Mouse (Mus musculus): ENCODE results near the gene Ndufv1. TPM values are rescaled to one million over a fixed set of nuclear protein-coding genes. Genes with fewer than 3 reads are reported as not detected.
A peak's percentile ranks its signal among the peaks of the same experiment; 100 is the strongest.
"Not testable (repeated sequence)": the region's sequence is repeated elsewhere in the genome, so short reads cannot be mapped to it uniquely, and the experiment has no call there.

Ndufv1 gene
- polyA plus RNA-seq (2012; rRNA removed): 152 and 170 TPM in 2 replicates

DNA sequence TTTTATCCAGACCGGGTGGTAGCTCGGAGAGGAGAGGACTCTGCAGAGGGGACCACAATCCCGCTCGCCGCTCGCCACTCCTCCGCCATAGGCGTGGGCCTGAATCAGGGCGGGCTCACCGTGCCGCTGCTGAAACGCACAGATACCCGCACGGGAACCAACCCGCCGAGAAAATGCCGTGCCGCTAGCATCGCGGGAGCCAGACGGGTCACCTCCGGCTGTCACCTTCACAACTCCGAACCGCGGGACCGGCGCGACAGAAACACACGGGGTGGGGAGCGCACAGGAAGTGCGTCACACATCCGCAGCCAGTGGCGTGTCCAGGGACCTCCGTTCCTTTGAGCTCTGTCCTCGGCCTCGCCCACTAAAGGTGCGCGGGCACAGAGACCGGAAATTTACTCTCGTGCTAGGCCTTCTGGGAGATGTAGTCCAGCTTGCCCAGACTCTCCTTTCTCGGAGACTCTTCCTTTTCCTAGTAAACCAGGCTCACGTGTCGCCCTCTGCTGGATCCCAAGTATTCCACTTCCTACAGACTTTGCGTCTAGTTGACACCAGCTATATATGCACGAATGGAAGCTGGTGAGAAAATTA lies at the start of gene Ndufv1:
TSS of gene Ndufv1 (minus strand) at position 375 of the 591 bp plus-strand sequence.
- H3K27me3 ChIP-seq (ENCODE audit: control insufficient read depth, insufficient read depth, low read length): no peaks in the 10 kb centered on the region
- H3K36me3 ChIP-seq (ENCODE audit: control insufficient read depth, insufficient read depth, low read length): peaks cover 12% of the 10 kb centered on the region
- peak within 1 kb of the TSS; percentile 60 for H3K4me3 ChIP-seq (ENCODE audit: control insufficient read depth, insufficient read depth, low read length)
- no peak within 1 kb of the TSS for H3K27ac ChIP-seq (ENCODE audit: control insufficient read depth, insufficient read depth, low read length)
- peak; percentile 94 for DNase-seq
- WGBS: under 1% methylated on average over 45 of the region's 45 CpGs
- peaks cover 7% of the 10 kb centered on the region for H3K4me1 ChIP-seq (replicated peaks; ENCODE audit: control insufficient read depth, insufficient read depth, low read length)
- TF ChIP-seq CTCF (IDR thresholded peaks at IDR 0.05; ENCODE audit: borderline replicate concordance, control insufficient read depth, extremely low read depth, insufficient read depth, low read length, poor library complexity) (peak; percentile 44; the same call in 1 of the 2 replicates), POLR2A (IDR thresholded peaks at IDR 0.05; ENCODE audit: control insufficient read depth, extremely low read depth, insufficient read depth, low read length, poor library complexity) (peak; percentile 73)

DNA sequence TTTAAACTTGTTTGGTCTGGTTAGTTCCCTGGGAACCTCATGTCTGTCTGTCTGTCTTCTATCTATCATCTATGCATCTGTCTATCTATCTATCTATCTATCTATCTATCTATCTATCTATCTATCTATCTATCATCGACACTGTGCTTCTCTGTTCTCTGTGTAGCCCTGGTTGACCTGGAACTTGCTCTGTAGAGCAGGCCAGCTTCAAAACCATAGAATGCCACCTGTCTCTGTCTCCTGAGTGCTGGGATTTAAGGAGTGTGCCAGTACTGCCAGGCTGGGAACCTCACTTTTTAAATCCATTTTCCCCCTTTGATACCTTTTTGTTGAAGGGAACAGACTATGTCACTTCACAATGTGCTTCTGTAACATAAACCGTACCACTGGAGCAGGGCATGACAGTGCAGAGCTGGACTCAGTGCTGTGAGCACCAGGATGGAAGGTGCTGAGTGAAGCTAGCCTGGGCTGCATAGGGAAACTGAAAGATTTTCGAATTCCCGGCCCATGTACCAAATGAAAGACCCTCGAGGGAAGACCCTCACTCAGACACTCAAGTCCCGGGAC lies 48.4 kb upstream of the Ndufv1 start:
- Histone ChIP-seq H3K4me1 (replicated peaks; ENCODE audit: control insufficient read depth, insufficient read depth, low read length) (peaks cover 27% of the 10 kb centered on the region), H3K4me3 (ENCODE audit: control insufficient read depth, insufficient read depth, low read length) (no peak overlapping the region), H3K27ac (ENCODE audit: control insufficient read depth, insufficient read depth, low read length) (peak overlapping the region; percentile 41; the same call in 1 of the 2 replicates), H3K27me3 (ENCODE audit: control insufficient read depth, insufficient read depth, low read length) (no peaks in the 10 kb centered on the region), H3K36me3 (ENCODE audit: control insufficient read depth, insufficient read depth, low read length) (no peaks in the 10 kb centered on the region)
- DNase-seq: no peak
- 96% methylated on average over 6 of the region's 6 CpGs for WGBS
- TF ChIP-seq POLR2A (IDR thresholded peaks at IDR 0.05; ENCODE audit: control insufficient read depth, extremely low read depth, insufficient read depth, low read length, poor library complexity): no peak

- not testable (repeated sequence) for DNase-seq; H3K36me3 ChIP-seq (ENCODE audit: control insufficient read depth, insufficient read depth, low read length); H3K4me3 ChIP-seq (ENCODE audit: control insufficient read depth, insufficient read depth, low read length); H3K27me3 ChIP-seq (ENCODE audit: control insufficient read depth, insufficient read depth, low read length)
- H3K27ac ChIP-seq (ENCODE audit: control insufficient read depth, insufficient read depth, low read length): peak overlapping the region; percentile 55; the same call in 1 of the 2 replicates
- peaks cover 27% of the 10 kb centered on the region for H3K4me1 ChIP-seq (replicated peaks; ENCODE audit: control insufficient read depth, insufficient read depth, low read length)
- 90% methylated on average over 8 of the region's 8 CpGs for WGBS
Observed at GRCm38 (mm10) chr19:4060044-4060898, 47.7 kb upstream of the Ndufv1 start.

- 30% methylated on average over 15 of the region's 15 CpGs for WGBS
Observed at GRCm38 (mm10) chr19:4059069-4059740, 46.6 kb upstream of the Ndufv1 start, which contains the start of gene Gstp3. Gstp3 (minus strand) TSS chr19:4059569.

GRCm38 (mm10) chr19:4058581-4058980 lies 46.0 kb upstream of the Ndufv1 start:
- H3K36me3 ChIP-seq (ENCODE audit: control insufficient read depth, insufficient read depth, low read length): no peaks in the 10 kb centered on the region
- WGBS: 92% methylated on average over 5 of the region's 5 CpGs
- no peak for DNase-seq
- no peak overlapping the region; the same call in 1 of the 2 replicates for H3K4me3 ChIP-seq (ENCODE audit: control insufficient read depth, insufficient read depth, low read length)
- TF ChIP-seq POLR2A (IDR thresholded peaks at IDR 0.05; ENCODE audit: control insufficient read depth, extremely low read depth, insufficient read depth, low read length, poor library complexity): no peak
- no peak for TF ChIP-seq CTCF (IDR thresholded peaks at IDR 0.05; ENCODE audit: borderline replicate concordance, control insufficient read depth, extremely low read depth, insufficient read depth, low read length, poor library complexity)
- H3K27me3 ChIP-seq (ENCODE audit: control insufficient read depth, insufficient read depth, low read length): no peaks in the 10 kb centered on the region
- peak overlapping the region; percentile 61; the same call in 1 of the 2 replicates for H3K27ac ChIP-seq (ENCODE audit: control insufficient read depth, insufficient read depth, low read length)
- peaks cover 27% of the 10 kb centered on the region for H3K4me1 ChIP-seq (replicated peaks; ENCODE audit: control insufficient read depth, insufficient read depth, low read length)

More at GRCm38 (mm10) chr19:4059069-4059740, 46.6 kb upstream of the Ndufv1 start, which contains the start of gene Gstp3:
- no peaks in the 10 kb centered on the region for H3K36me3 ChIP-seq (ENCODE audit: control insufficient read depth, insufficient read depth, low read length)
- no peak for TF ChIP-seq POLR2A (IDR thresholded peaks at IDR 0.05; ENCODE audit: control insufficient read depth, extremely low read depth, insufficient read depth, low read length, poor library complexity)
- TF ChIP-seq CTCF (IDR thresholded peaks at IDR 0.05; ENCODE audit: borderline replicate concordance, control insufficient read depth, extremely low read depth, insufficient read depth, low read length, poor library complexity): no peak
- no peaks in the 10 kb centered on the region for H3K27me3 ChIP-seq (ENCODE audit: control insufficient read depth, insufficient read depth, low read length)
- peak; percentile 41 for DNase-seq
- H3K27ac ChIP-seq (ENCODE audit: control insufficient read depth, insufficient read depth, low read length): peak within 1 kb of the TSS; percentile 61
- H3K4me1 ChIP-seq (replicated peaks; ENCODE audit: control insufficient read depth, insufficient read depth, low read length): peaks cover 27% of the 10 kb centered on the region
- peak within 1 kb of the TSS; percentile 44 for H3K4me3 ChIP-seq (ENCODE audit: control insufficient read depth, insufficient read depth, low read length)

DNA sequence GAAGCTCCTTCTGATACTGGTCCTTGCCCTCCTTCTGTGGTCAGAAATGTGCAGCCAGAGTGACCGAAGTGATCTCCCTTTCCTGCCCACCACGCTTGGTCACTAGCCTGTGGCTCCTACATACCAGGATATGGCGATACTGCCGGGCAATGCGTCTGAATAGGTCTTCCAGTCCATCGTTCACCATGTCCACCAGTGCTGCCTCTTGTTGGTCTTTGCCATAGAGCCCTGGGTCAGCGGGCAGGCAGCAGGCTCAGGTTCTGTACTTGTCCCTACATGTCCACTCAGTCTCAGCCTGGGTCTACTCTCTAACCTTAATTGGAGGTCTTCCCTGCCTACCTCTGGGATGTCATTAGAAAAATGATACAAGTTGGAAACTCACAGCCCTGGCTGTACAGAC lies 45.4 kb upstream of the Ndufv1 start:
- Histone ChIP-seq H3K4me3 (ENCODE audit: control insufficient read depth, insufficient read depth, low read length) (no peak overlapping the region), H3K4me1 (replicated peaks; ENCODE audit: control insufficient read depth, insufficient read depth, low read length) (peaks cover 27% of the 10 kb centered on the region), H3K27me3 (ENCODE audit: control insufficient read depth, insufficient read depth, low read length) (no peaks in the 10 kb centered on the region), H3K27ac (ENCODE audit: control insufficient read depth, insufficient read depth, low read length) (no peak overlapping the region), H3K36me3 (ENCODE audit: control insufficient read depth, insufficient read depth, low read length) (no peaks in the 10 kb centered on the region)
- DNase-seq: no peak
- TF ChIP-seq CTCF (IDR thresholded peaks at IDR 0.05; ENCODE audit: borderline replicate concordance, control insufficient read depth, extremely low read depth, insufficient read depth, low read length, poor library complexity): no peak
- TF ChIP-seq POLR2A (IDR thresholded peaks at IDR 0.05; ENCODE audit: control insufficient read depth, extremely low read depth, insufficient read depth, low read length, poor library complexity): no peak
- 98% methylated on average over 7 of the region's 7 CpGs for WGBS

Measured in thymus, adult 2 months (tissue).